Mouse (Mus musculus) brain, embryonic 14.5 days (tissue): ENCODE data around the gene Rbmxl1.

Experiments used
- CTCF ChIP-seq: fragments of 200-500 bp; IDR thresholded peaks from 2 replicates; pipeline ENCODE4 v1.5.1; 2012; ENCODE audit warnings: inconsistent platforms, mild to moderate bottlenecking, moderate library complexity, borderline replicate concordance; ENCODE audit not compliant: insufficient read depth, insufficient read length; ENCODE audit errors: extremely low read depth
- POLR2A ChIP-seq: fragments of 200-500 bp; IDR thresholded peaks from 2 replicates; pipeline ENCODE4 v1.6.1; 2012; ENCODE audit warnings: mild to moderate bottlenecking, inconsistent platforms, borderline replicate concordance; ENCODE audit not compliant: poor library complexity, insufficient read depth, insufficient read length, severe bottlenecking; ENCODE audit errors: extremely low read depth

- TF ChIP-seq POLR2A (no peak), CTCF (no peak)
Measured at GRCm38 (mm10) chr8:78533981-78534380, 25.3 kb upstream of the Rbmxl1 start.
